In genomic region chr6:121130773-121131172, GRCm38 (mm10) we compare ENCODE assay signal across 8 mouse cellular contexts. TPM values are rescaled to one million over a fixed set of nuclear protein-coding genes. Genes with fewer than 3 reads are reported as not detected.
A peak's percentile ranks its signal among the peaks of the same experiment; 100 is the strongest.
DNase-seq lines count a peak whose midpoint lies in the region; ATAC-seq lines count a peak whose summit lies in the region.

Gene Mical3, minus strand, starts transcription at chr6:121130999.

- H3K36me3 ChIP-seq in kidney, embryonic 15.5 days = no peaks in the 10 kb centered on the region
- no peaks in the 10 kb centered on the region for H3K36me3 ChIP-seq in embryonic facial prominence, embryonic 15.5 days
- no peaks in the 10 kb centered on the region for H3K36me3 ChIP-seq in heart, embryonic 11.5 days (ENCODE audit: control insufficient read depth, insufficient read depth, low read length)
- H3K36me3 ChIP-seq in midbrain, embryonic 11.5 days (ENCODE audit: control insufficient read depth, insufficient read depth, low read length) = no peaks in the 10 kb centered on the region

- H3K9ac ChIP-seq in kidney, embryonic 15.5 days = 0 out of 2 replicates have a peak within 1 kb of the TSS, but pooled peaks have one; percentile 31
- H3K9ac ChIP-seq in embryonic facial prominence, embryonic 15.5 days = peak within 1 kb of the TSS; percentile 18; the same call in 1 of the 2 replicates
- peak within 1 kb of the TSS; percentile 64 for H3K9ac ChIP-seq in heart, embryonic 11.5 days (ENCODE audit: low read depth, low read length)
- H3K9ac ChIP-seq in midbrain, embryonic 11.5 days (ENCODE audit: low read length) = peak within 1 kb of the TSS; percentile 59

- ATAC-seq in kidney, embryonic 15.5 days (replicated peaks; ENCODE audit: low FRiP score) = peak; percentile 49; the same call in 1 of the 2 replicates
- peak; percentile 55; the same call in 1 of the 2 replicates for ATAC-seq in embryonic facial prominence, embryonic 15.5 days (ENCODE audit: insufficient number of reproducible peaks, low FRiP score, low TSS enrichment, low read depth)
- no peak for ATAC-seq in heart, embryonic 11.5 days (replicated peaks; ENCODE audit: insufficient number of reproducible peaks, low FRiP score, low TSS enrichment)
- ATAC-seq in midbrain, embryonic 11.5 days (ENCODE audit: low FRiP score) = peak; percentile 71

- H3K4me3 ChIP-seq in kidney, embryonic 15.5 days (replicated peaks) = peak within 1 kb of the TSS; percentile 40
- peak within 1 kb of the TSS; percentile 43 for H3K4me3 ChIP-seq in embryonic facial prominence, embryonic 15.5 days (replicated peaks)
- peak within 1 kb of the TSS; percentile 42 for H3K4me3 ChIP-seq in heart, embryonic 11.5 days (ENCODE audit: low read depth, low read length)
- H3K4me3 ChIP-seq in midbrain, embryonic 11.5 days (ENCODE audit: low read depth, low read length) = peak within 1 kb of the TSS; percentile 30

- DNase-seq in kidney, adult 8-10 months = no peak
- no peak for DNase-seq in adrenal gland, postnatal 4 days (ENCODE audit: low spot score in 2 of 2)
- peak; percentile 57 to 70 for DNase-seq in layer of hippocampus, postnatal 10 days (ENCODE audit: low spot score in 2 of 2)
- DNase-seq in midbrain, embryonic 11.5 days (ENCODE audit: low spot score, missing footprints) = peak; percentile 96
- DNase-seq in telencephalon, adult 2 months (ENCODE audit: low read depth, low spot score) = peak; percentile 58

- peaks cover 21% of the 10 kb centered on the region for H3K4me1 ChIP-seq in kidney, embryonic 15.5 days
- H3K4me1 ChIP-seq in embryonic facial prominence, embryonic 15.5 days = peaks cover 17% of the 10 kb centered on the region
- peaks cover 19% of the 10 kb centered on the region for H3K4me1 ChIP-seq in heart, embryonic 11.5 days (ENCODE audit: control insufficient read depth, insufficient read depth, low read length)
- H3K4me1 ChIP-seq in midbrain, embryonic 11.5 days (ENCODE audit: control insufficient read depth, insufficient read depth, low read length) = peaks cover 14% of the 10 kb centered on the region

- peaks cover 36% of the 10 kb centered on the region for H3K27me3 ChIP-seq in kidney, embryonic 15.5 days
- peaks cover 21% of the 10 kb centered on the region; the same call in 1 of the 2 replicates for H3K27me3 ChIP-seq in embryonic facial prominence, embryonic 15.5 days
- H3K27me3 ChIP-seq in heart, embryonic 11.5 days (ENCODE audit: control insufficient read depth, insufficient read depth, low read length) = peaks cover 14% of the 10 kb centered on the region; the same call in 1 of the 2 replicates
- H3K27me3 ChIP-seq in midbrain, embryonic 11.5 days (ENCODE audit: control insufficient read depth, insufficient read depth, low read length) = peaks cover 13% of the 10 kb centered on the region; the same call in 1 of the 2 replicates

- H3K27ac ChIP-seq in kidney, embryonic 15.5 days = no peak within 1 kb of the TSS
- H3K27ac ChIP-seq in embryonic facial prominence, embryonic 15.5 days (replicated peaks) = peak within 1 kb of the TSS; percentile 51; the same call in 1 of the 2 replicates
- H3K27ac ChIP-seq in heart, embryonic 11.5 days (ENCODE audit: low read depth, low read length) = no peak within 1 kb of the TSS
- no peak within 1 kb of the TSS for H3K27ac ChIP-seq in midbrain, embryonic 11.5 days (ENCODE audit: low read depth, low read length)

- no peaks in the 10 kb centered on the region for H3K9me3 ChIP-seq in kidney, embryonic 15.5 days (replicated peaks)
- H3K9me3 ChIP-seq in embryonic facial prominence, embryonic 15.5 days (replicated peaks) = no peaks in the 10 kb centered on the region
- H3K9me3 ChIP-seq in heart, embryonic 11.5 days (replicated peaks; ENCODE audit: control insufficient read depth, low read length) = no peaks in the 10 kb centered on the region
- H3K9me3 ChIP-seq in midbrain, embryonic 11.5 days (ENCODE audit: control insufficient read depth, low read length) = no peaks in the 10 kb centered on the region

- peak within 1 kb of the TSS; percentile 71 for H3K4me2 ChIP-seq in kidney, embryonic 15.5 days
- H3K4me2 ChIP-seq in embryonic facial prominence, embryonic 15.5 days (replicated peaks) = peak within 1 kb of the TSS; percentile 72
- H3K4me2 ChIP-seq in heart, embryonic 11.5 days = peak within 1 kb of the TSS; percentile 82
- H3K4me2 ChIP-seq in midbrain, embryonic 11.5 days = peak within 1 kb of the TSS; percentile 59

- 2% methylated on average over 17 of the region's 17 CpGs for WGBS in kidney, embryonic 15.5 days
- WGBS in embryonic facial prominence, embryonic 15.5 days = under 1% methylated on average over 17 of the region's 17 CpGs
- 1% methylated on average over 17 of the region's 17 CpGs for WGBS in heart, embryonic 11.5 days (ENCODE audit: insufficient replicate concordance)
- 0% methylated on average over 17 of the region's 17 CpGs for WGBS in midbrain, embryonic 11.5 days

RNA-seq across cellular contexts. Expression of gene Mical3, which starts in this region (rescaled TPM):
- polyA plus RNA-seq in kidney, embryonic 15.5 days (2015; fragmentation: Nextera tagmentation; extraction: Ambion mirVana) = 12.0 and 13.1 TPM in 2 replicates
- 10 to 100 TPM; 71.0 to 71.9 TPM for total RNA-seq in adrenal gland, postnatal 4 days (2021)
- polyA plus RNA-seq in embryonic facial prominence, embryonic 15.5 days (2015; fragmentation: Nextera tagmentation; extraction: Ambion mirVana) = 11.5 and 14.1 TPM in 2 replicates
- polyA plus RNA-seq in heart, embryonic 11.5 days (2014; fragmentation: Nextera tagmentation; extraction: Ambion mirVana) = 32.3 and 53.2 TPM in 2 replicates
- 10 to 100 TPM; 90.1 to 98.8 TPM for total RNA-seq in layer of hippocampus, postnatal 10 days (2021)
- polyA plus RNA-seq in midbrain, embryonic 11.5 days (2014; fragmentation: Nextera tagmentation; extraction: Ambion mirVana) = 11.8 and 12.8 TPM in 2 replicates

Comparison
In these comparisons a context has a peak if more than half of its experiments do, and no peak if none do; other contexts are left out.
1. DNase-seq: peak in layer of hippocampus, postnatal 10 days (2 of 2), midbrain, embryonic 11.5 days (single experiment) and telencephalon, adult 2 months (single experiment); none in kidney, adult 8-10 months (0 of 2) and adrenal gland, postnatal 4 days (0 of 2).
2. Peak in every context shown above with its lines, with median percentiles within 50 percentile points of each other: H3K4me2 ChIP-seq, H3K4me3 ChIP-seq and H3K9ac ChIP-seq.